Mouse (Mus musculus) MEL (cell line): ENCODE data around the gene Fkbp4. TPM values are rescaled to one million over a fixed set of nuclear protein-coding genes. Genes with fewer than 3 reads are reported as not detected.

ENCODE experiments used
- DNase-seq: peaks from one replicate; pipeline ENCODE4 v3.0.0; 2011; ENCODE audit warnings: low read depth, low spot score
- H3K27ac ChIP-seq: 2 replicates; pipeline ENCODE4 v1.5.1; 2012; ENCODE audit warnings: low read depth, mild to moderate bottlenecking, control low read depth, low read length, moderate library complexity; ENCODE audit not compliant: control insufficient read depth
- H3K27me3 ChIP-seq, 2 experiments: fragments of 150-350 bp in 1 of 2; sonication (generic) in 1 of 2; 2 replicates each; pipeline ENCODE4 v1.6.1; 2012; ENCODE audit warnings: low read length in 2 of 2, mild to moderate bottlenecking in 2 of 2, improper control_type of control experiment in 1 of 2, moderate library complexity in 1 of 2; ENCODE audit not compliant: insufficient read depth in 2 of 2, control insufficient read depth in 1 of 2
- H3K36me3 ChIP-seq, 2 experiments: 2 replicates each; pipeline ENCODE4 v1.6.1; 2012 to 2014; ENCODE audit warnings: low read length in 2 of 2, improper control_type of control experiment in 1 of 2, inconsistent platforms in 1 of 2, mild to moderate bottlenecking in 1 of 2; ENCODE audit not compliant: insufficient read depth in 2 of 2, control insufficient read depth in 1 of 2
- H3K4me1 ChIP-seq, 2 experiments: fragments of 150-350 bp in 1 of 2; sonication (generic) in 1 of 2; 2 replicates each; pipeline ENCODE4 v1.6.1; 2012; ENCODE audit warnings: low read length in 2 of 2, improper control_type of control experiment in 1 of 2, mild to moderate bottlenecking in 1 of 2; ENCODE audit not compliant: insufficient read depth in 2 of 2, control insufficient read depth in 1 of 2
- H3K4me3 ChIP-seq, 2 experiments: fragments of 150-350 bp in 1 of 2; sonication (generic) in 1 of 2; 2 replicates each; pipeline ENCODE4 v1.5.1; 2012; ENCODE audit warnings: low read depth in 2 of 2, low read length in 2 of 2, mild to moderate bottlenecking in 2 of 2, moderate library complexity in 2 of 2, control low read depth in 1 of 2, improper control_type of control experiment in 1 of 2; ENCODE audit not compliant: control insufficient read depth in 1 of 2, insufficient read depth in 1 of 2
- H3K79me2 ChIP-seq: 2 replicates; pipeline ENCODE4 v1.6.1; 2012; ENCODE audit warnings: mild to moderate bottlenecking, low read length, moderate library complexity; ENCODE audit not compliant: control insufficient read depth, poor library complexity, insufficient read depth
- H3K9ac ChIP-seq: 2 replicates; pipeline ENCODE4 v1.6.1; 2012; ENCODE audit warnings: low read depth, mild to moderate bottlenecking, control low read depth, low read length, moderate library complexity; ENCODE audit not compliant: control insufficient read depth, poor library complexity, severe bottlenecking
- H3K9me3 ChIP-seq: fragments of 150-350 bp; sonication (generic); replicated peaks from 2 replicates; pipeline ENCODE4 v1.6.1; 2012; ENCODE audit warnings: mild to moderate bottlenecking, low read length, improper control_type of control experiment, moderate library complexity; ENCODE audit not compliant: insufficient read depth
- BHLHE40 ChIP-seq: IDR thresholded peaks from 2 replicates; pipeline ENCODE4 v1.6.1; 2012; ENCODE audit warnings: low read depth, mild to moderate bottlenecking, inconsistent platforms, low read length, improper control_type of control experiment, borderline replicate concordance
- CTCF ChIP-seq, 3 experiments: IDR thresholded peaks in 2 of 3; conservative IDR thresholded peaks in 1 of 3; 2 replicates each; pipeline ENCODE4 v1.5.1; 2011 to 2012; ENCODE audit warnings: low read length in 3 of 3, low read depth in 2 of 3, mild to moderate bottlenecking in 2 of 3, improper control_type of control experiment in 1 of 3, inconsistent platforms in 1 of 3, mixed read lengths in 1 of 3, moderate library complexity in 1 of 3; ENCODE audit not compliant: control insufficient read depth in 1 of 3, insufficient read depth in 1 of 3, poor library complexity in 1 of 3, severe bottlenecking in 1 of 3
- GABPA ChIP-seq: IDR thresholded peaks from 2 replicates; pipeline ENCODE4 v1.6.1; 2012; ENCODE audit warnings: low read depth, mild to moderate bottlenecking, inconsistent platforms, low read length, improper control_type of control experiment, moderate library complexity
- HCFC1 ChIP-seq: IDR thresholded peaks from 2 replicates; pipeline ENCODE4 v1.6.1; 2012; ENCODE audit warnings: low read depth, mild to moderate bottlenecking, inconsistent platforms, low read length, improper control_type of control experiment, moderate library complexity
- JUND ChIP-seq: IDR thresholded peaks from 2 replicates; pipeline ENCODE4 v1.6.1; 2011; ENCODE audit warnings: low read depth, mild to moderate bottlenecking, improper control_type of control experiment, low read length
- KAT2A ChIP-seq: conservative IDR thresholded peaks from 2 replicates; pipeline ENCODE4 v1.6.1; 2012; ENCODE audit warnings: low read depth, low read length, improper control_type of control experiment, inconsistent platforms
- MAFK ChIP-seq: IDR thresholded peaks from 2 replicates; pipeline ENCODE4 v1.6.1; 2011; ENCODE audit warnings: low read depth, mild to moderate bottlenecking, low read length, improper control_type of control experiment, borderline replicate concordance
- MEF2A ChIP-seq: IDR thresholded peaks from 2 replicates; pipeline ENCODE4 v1.6.1; 2014; ENCODE audit warnings: low read depth, mild to moderate bottlenecking, inconsistent platforms, low read length, improper control_type of control experiment; ENCODE audit not compliant: poor library complexity, insufficient replicate concordance, severe bottlenecking; ENCODE audit errors: extremely low read depth
- MYB ChIP-seq: IDR thresholded peaks from 2 replicates; pipeline ENCODE4 v1.6.1; 2011; ENCODE audit warnings: mild to moderate bottlenecking, low read depth, low read length, improper control_type of control experiment
- NRF1 ChIP-seq: IDR thresholded peaks from 2 replicates; pipeline ENCODE4 v1.6.1; 2014; ENCODE audit warnings: low read depth, mild to moderate bottlenecking, inconsistent platforms, low read length, improper control_type of control experiment, moderate library complexity; ENCODE audit not compliant: poor library complexity, insufficient read depth, severe bottlenecking
- POLR2A ChIP-seq, 2 experiments: IDR thresholded peaks; 2 replicates each; pipeline ENCODE4 v1.6.1; 2011 to 2012; ENCODE audit warnings: low read length in 2 of 2, mild to moderate bottlenecking in 2 of 2, control low read depth in 1 of 2, improper control_type of control experiment in 1 of 2, low read depth in 1 of 2, moderate library complexity in 1 of 2; ENCODE audit not compliant: control insufficient read depth in 1 of 2, insufficient read depth in 1 of 2, poor library complexity in 1 of 2
- POLR2AphosphoS2 ChIP-seq: IDR thresholded peaks from 2 replicates; pipeline ENCODE4 v1.6.1; 2011; ENCODE audit warnings: low read length, improper control_type of control experiment
- RAD21 ChIP-seq: IDR thresholded peaks from 2 replicates; pipeline ENCODE4 v1.6.1; 2011; ENCODE audit warnings: mild to moderate bottlenecking, low read depth, low read length, improper control_type of control experiment
- RCOR1 ChIP-seq: IDR thresholded peaks from 2 replicates; pipeline ENCODE4 v1.6.1; 2012; ENCODE audit warnings: low read depth, mild to moderate bottlenecking, inconsistent platforms, low read length, improper control_type of control experiment
- SIN3A ChIP-seq: IDR thresholded peaks from 2 replicates; pipeline ENCODE4 v1.6.1; 2012; ENCODE audit warnings: low read length, improper control_type of control experiment, inconsistent platforms
- TAL1 ChIP-seq: IDR thresholded peaks from 2 replicates; pipeline ENCODE4 v1.6.1; 2012; ENCODE audit warnings: mild to moderate bottlenecking, inconsistent platforms, low read length, moderate library complexity, mixed read lengths
- USF1 ChIP-seq: IDR thresholded peaks from 2 replicates; pipeline ENCODE4 v1.6.1; 2014; ENCODE audit warnings: low read depth, mild to moderate bottlenecking, inconsistent platforms, low read length, improper control_type of control experiment, moderate library complexity
- USF2 ChIP-seq, 2 experiments: IDR thresholded peaks; 2 replicates each; pipeline ENCODE4 v1.6.1; 2011 to 2012; ENCODE audit warnings: improper control_type of control experiment in 2 of 2, low read length in 2 of 2, borderline replicate concordance in 1 of 2, inconsistent platforms in 1 of 2, low read depth in 1 of 2, mild to moderate bottlenecking in 1 of 2; ENCODE audit not compliant: insufficient read depth in 1 of 2
- ZMIZ1 ChIP-seq: IDR thresholded peaks from 2 replicates; pipeline ENCODE4 v1.6.1; 2012; ENCODE audit warnings: low read depth, mild to moderate bottlenecking, inconsistent platforms, low read length, improper control_type of control experiment, moderate library complexity
- ZNF384 ChIP-seq: IDR thresholded peaks from 2 replicates; pipeline ENCODE4 v1.6.1; 2012; ENCODE audit warnings: low read depth, mild to moderate bottlenecking, inconsistent platforms, low read length, improper control_type of control experiment
- polyA plus RNA-seq, 2 experiments: library from polyadenylated mRNA; stranded (reverse) in 1 of 2; unstranded in 1 of 2; fragments of >175 nt in 1 of 2; fragments of >200 nt in 1 of 2; gene quantifications; 2 replicates each; pipeline versions ENCODE4 v1.2.1 to v1.2.4; 2012; ENCODE audit warnings: low replicate concordance in 2 of 2, low read depth in 1 of 2; ENCODE audit not compliant: insufficient read length in 2 of 2, insufficient read depth in 1 of 2, missing spikeins in 1 of 2
- total RNA-seq: library from RNA; depleted of rRNA; stranded (reverse); fragments of 300-350 nt; gene quantifications from 2 replicates; pipeline ENCODE4 v1.2.3, GENCODE M21; 2012

Gene Fkbp4
- total and polyA plus RNA-seq, 3 experiments: 333 to 934 (median 426) TPM

DNA sequence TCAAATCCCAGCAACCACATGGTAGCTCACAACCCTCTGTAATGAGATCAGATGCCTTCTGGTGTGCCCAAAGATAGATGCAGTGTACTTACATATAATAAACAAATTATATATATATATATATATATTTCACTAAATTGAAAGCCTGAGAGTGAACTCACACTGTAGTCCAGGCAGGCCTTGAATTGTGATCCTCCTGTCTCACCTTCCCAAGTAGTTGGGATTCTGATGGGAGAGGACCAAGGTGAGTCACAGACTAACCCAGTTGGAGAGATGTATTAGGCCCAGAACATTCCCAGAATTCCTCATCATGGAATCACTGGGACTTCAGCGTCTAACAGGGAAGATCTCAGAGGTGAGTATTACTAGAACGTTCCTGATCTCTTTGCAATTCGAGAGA, 39.5 kb downstream of the Fkbp4 start, which contains the start of gene Nrip2:
Nrip2 (plus strand) TSS at position 301 of the 400 bp plus-strand sequence.
- no peak for TF ChIP-seq CTCF (IDR thresholded peaks at IDR 0.05 in 2 of 3, conservative IDR thresholded peaks at IDR 0.05 in 1 of 3; ENCODE audit: control insufficient read depth in 1 of 3, insufficient read depth in 1 of 3, low read depth in 2 of 3, low read length in 3 of 3, poor library complexity in 1 of 3, severe bottlenecking in 1 of 3)
- TF ChIP-seq ZNF384: no peak
- no peak for TF ChIP-seq HCFC1
- no peak for TF ChIP-seq GABPA
- TF ChIP-seq RAD21: no peak
- no peak for TF ChIP-seq MAFK
- no peak for TF ChIP-seq USF2 (IDR thresholded peaks at IDR 0.05; ENCODE audit: borderline replicate concordance in 1 of 2, insufficient read depth in 1 of 2, low read depth in 1 of 2, low read length in 2 of 2)
- TF ChIP-seq BHLHE40: no peak
- no peak for TF ChIP-seq MEF2A
- no peak within 1 kb of the TSS for H3K9ac ChIP-seq
- no peak for DNase-seq
- H3K9me3 ChIP-seq: no peaks in the 10 kb centered on the region
- H3K36me3 ChIP-seq: no peaks in the 10 kb centered on the region
- H3K27ac ChIP-seq: no peak within 1 kb of the TSS
- H3K27me3 ChIP-seq: no peaks in the 10 kb centered on the region; a peak in 1 of 4 replicates
- H3K4me3 ChIP-seq: no peak within 1 kb of the TSS
- no peaks in the 10 kb centered on the region for H3K79me2 ChIP-seq
- no peaks in the 10 kb centered on the region for H3K4me1 ChIP-seq

DNA sequence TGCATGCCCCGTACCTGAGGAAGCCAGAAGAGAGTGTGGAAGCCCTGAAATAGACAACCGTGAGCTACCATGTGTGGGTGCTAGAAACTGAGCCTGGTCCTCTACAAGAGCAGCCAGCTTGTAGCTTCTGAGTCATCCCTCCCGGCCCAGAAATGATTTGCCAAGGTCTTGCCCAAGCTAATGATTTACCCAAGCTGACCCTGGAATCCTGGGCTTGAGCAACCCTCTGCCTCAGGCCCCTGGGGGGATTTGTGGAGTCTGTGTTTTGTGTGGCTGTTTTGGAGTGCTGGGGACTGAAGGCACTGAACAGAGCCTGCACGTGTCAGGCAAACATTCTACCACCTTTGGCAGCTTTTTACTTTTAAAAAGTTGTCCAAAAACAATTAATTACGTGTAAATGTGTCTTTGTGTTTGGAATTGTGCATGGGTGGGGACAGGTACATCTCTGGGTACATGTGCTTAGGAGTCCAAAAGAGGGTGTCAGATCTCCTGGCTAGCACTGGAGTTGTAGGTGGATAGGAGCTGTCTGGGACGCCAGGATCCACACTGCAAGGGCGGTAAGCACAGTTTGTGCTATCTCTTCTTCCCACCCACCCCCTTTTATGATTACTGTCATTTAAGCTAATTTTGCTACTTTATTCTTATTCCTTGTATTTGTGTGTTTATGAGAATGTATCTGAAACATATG, 40.8 kb downstream of the Fkbp4 start:
- no peaks in the 10 kb centered on the region for H3K79me2 ChIP-seq
- no peaks in the 10 kb centered on the region for H3K4me1 ChIP-seq
- H3K9ac ChIP-seq: no peak overlapping the region
- H3K36me3 ChIP-seq: no peaks in the 10 kb centered on the region
- no peak for DNase-seq
- H3K4me3 ChIP-seq: no peak overlapping the region
- no peaks in the 10 kb centered on the region for H3K9me3 ChIP-seq
- H3K27ac ChIP-seq: no peak overlapping the region
- TF ChIP-seq BHLHE40 (no peak), POLR2AphosphoS2 (no peak), NRF1 (no peak), JUND (no peak), RAD21 (no peak), ZMIZ1 (no peak), POLR2A (IDR thresholded peaks at IDR 0.05; ENCODE audit: control insufficient read depth in 1 of 2, insufficient read depth in 1 of 2, low read depth in 1 of 2, low read length in 2 of 2, poor library complexity in 1 of 2) (no peak), MYB (no peak), USF1 (no peak), ZNF384 (no peak), MEF2A (no peak), HCFC1 (no peak), SIN3A (no peak), TAL1 (no peak), RCOR1 (no peak), MAFK (no peak), KAT2A (no peak)
- no peaks in the 10 kb centered on the region; a peak in 1 of 4 replicates for H3K27me3 ChIP-seq
